8 mouse cellular contexts compared by ENCODE assay signal in the genomic region with DNA sequence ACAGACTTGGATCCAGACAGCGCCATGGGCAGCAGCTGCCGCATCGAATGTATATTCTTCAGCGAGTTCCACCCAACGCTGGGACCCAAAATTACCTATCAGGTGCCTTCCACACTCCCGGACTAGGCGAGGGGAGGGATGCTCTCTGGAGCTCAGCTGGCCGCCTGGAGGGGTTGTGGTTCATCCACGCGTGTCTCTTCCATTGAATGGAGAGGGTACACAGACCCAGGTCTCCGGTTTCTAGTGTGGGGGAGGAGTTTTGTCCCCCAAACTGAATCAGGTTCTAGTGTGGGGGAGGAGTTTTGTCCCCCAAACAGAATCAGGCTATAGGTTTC. TPM values are rescaled to one million over a fixed set of nuclear protein-coding genes. Genes with fewer than 3 reads are reported as not detected.
DNase-seq lines count a peak whose midpoint lies in the region; ATAC-seq and TF ChIP-seq lines count a peak whose summit lies in the region.

No protein-coding gene starts in this region.

- no peaks in the 10 kb centered on the region for H3K9me3 ChIP-seq in heart, embryonic 12.5 days (replicated peaks)
- H3K9me3 ChIP-seq in G1E (replicated peaks) = no peaks in the 10 kb centered on the region
- H3K9me3 ChIP-seq in hindbrain, embryonic 11.5 days (ENCODE audit: control insufficient read depth, low read length) = no peaks in the 10 kb centered on the region

- peaks cover 49% of the 10 kb centered on the region for H3K36me3 ChIP-seq in heart, embryonic 12.5 days
- H3K36me3 ChIP-seq in G1E (replicated peaks) = peaks cover 74% of the 10 kb centered on the region
- peaks cover 11% of the 10 kb centered on the region; the same call in 1 of the 2 replicates for H3K36me3 ChIP-seq in hindbrain, embryonic 11.5 days (ENCODE audit: control insufficient read depth, insufficient read depth, low read length)

- H3K4me1 ChIP-seq in heart, embryonic 12.5 days (replicated peaks) = peaks cover 28% of the 10 kb centered on the region
- H3K4me1 ChIP-seq in G1E (ENCODE audit: insufficient read depth, low read depth, low read length) = peaks cover 79% of the 10 kb centered on the region
- H3K4me1 ChIP-seq in hindbrain, embryonic 11.5 days (replicated peaks; ENCODE audit: control insufficient read depth, insufficient read depth, low read length) = peaks cover 12% of the 10 kb centered on the region

- no peak for TF ChIP-seq CTCF in G1E (IDR thresholded peaks at IDR 0.05; ENCODE audit: low read depth, low read length)

- peak overlapping the region; percentile 93 for H3K4me2 ChIP-seq in heart, embryonic 12.5 days
- H3K4me2 ChIP-seq in hindbrain, embryonic 11.5 days (replicated peaks; ENCODE audit: low read depth, low read length) = peak overlapping the region; percentile 62

- 2% methylated on average over 11 of the region's 11 CpGs for WGBS in heart, embryonic 12.5 days
- WGBS in hindbrain, embryonic 11.5 days = 3% methylated on average over 11 of the region's 11 CpGs

- peak overlapping the region; percentile 38; the same call in 1 of the 2 replicates for H3K27ac ChIP-seq in heart, embryonic 12.5 days (ENCODE audit: poor library complexity, severe bottlenecking)
- no peak overlapping the region for H3K27ac ChIP-seq in hindbrain, embryonic 11.5 days (ENCODE audit: low read depth, low read length)

- peak; percentile 5; the same call in 1 of the 2 replicates for ATAC-seq in heart, embryonic 12.5 days (ENCODE audit: insufficient number of reproducible peaks, low FRiP score)
- ATAC-seq in G1E (ENCODE audit: extremely low read depth, insufficient number of reproducible peaks, low FRiP score, poor library complexity, severe bottlenecking) = no peak
- ATAC-seq in hindbrain, embryonic 11.5 days (ENCODE audit: low FRiP score) = peak; percentile 56
- ATAC-seq in megakaryocyte-erythroid progenitor cell, adult 5-6 weeks (replicated peaks; ENCODE audit: low FRiP score, low TSS enrichment, poor library complexity, severe bottlenecking) = peak; percentile 6; the same call in 1 of the 2 replicates

- peak overlapping the region; percentile 74 for H3K4me3 ChIP-seq in heart, embryonic 12.5 days
- peak overlapping the region; percentile 79 for H3K4me3 ChIP-seq in G1E (ENCODE audit: low read depth, low read length)
- H3K4me3 ChIP-seq in hindbrain, embryonic 11.5 days (ENCODE audit: low read depth, low read length) = peak overlapping the region; percentile 60

- DNase-seq in heart, postnatal 14 days = no peak
- no peak for DNase-seq in G1E (ENCODE audit: low spot score)
- no peak for DNase-seq in hindbrain, embryonic 11.5 days (ENCODE audit: low spot score)
- DNase-seq in yolk sac, embryonic 10.5 days (ENCODE audit: low spot score) = no peak
- DNase-seq in layer of hippocampus, postnatal 10 days (ENCODE audit: low spot score in 2 of 2) = no peak
- no peak for DNase-seq in frontal cortex, postnatal 36 days (ENCODE audit: low spot score in 2 of 2)

- intact Hi-C loops in heart, postnatal 14 days (cut with DNase I) = loop anchor here (5.0 kb wide), 1 partner anchor 720 kb away; the partner anchor contains the start of gene Dcaf1

- peak overlapping the region; percentile 86 for H3K9ac ChIP-seq in heart, embryonic 12.5 days
- peak overlapping the region; percentile 61 for H3K9ac ChIP-seq in hindbrain, embryonic 11.5 days (ENCODE audit: low read depth, low read length)

- no peaks in the 10 kb centered on the region for H3K27me3 ChIP-seq in heart, embryonic 12.5 days (replicated peaks)
- H3K27me3 ChIP-seq in G1E (ENCODE audit: insufficient read depth, low read length) = no peaks in the 10 kb centered on the region
- H3K27me3 ChIP-seq in hindbrain, embryonic 11.5 days (ENCODE audit: control insufficient read depth, insufficient read depth, low read length) = no peaks in the 10 kb centered on the region

RNA-seq across cellular contexts. Expression of gene Nprl2, which starts 0.3 kb away (rescaled TPM):
- polyA plus RNA-seq in heart, embryonic 12.5 days (2016; fragmentation: Nextera tagmentation; extraction: Ambion mirVana) = 24.4 and 25.1 TPM in 2 replicates
- total RNA-seq in heart, postnatal 14 days (2021) = 10 to 100 TPM; 13.6 to 17.1 TPM
- total RNA-seq in G1E (2014; fragmentation: Nextera tagmentation) (16.3 and 22.6 TPM in 2 replicates), G1E (2017) (18.4 and 35.0 TPM in 2 replicates)
- 1.4 and 1.7 TPM in 2 replicates for polyA plus RNA-seq in G1E (2012)
- 46.2 and 46.5 TPM in 2 replicates for polyA plus RNA-seq in hindbrain, embryonic 11.5 days (2014; fragmentation: Nextera tagmentation; extraction: Ambion mirVana)
- total RNA-seq in megakaryocyte-erythroid progenitor cell, adult 5-6 weeks (2014; fragmentation: Nextera tagmentation) = 14.8 and 19.1 TPM in 2 replicates
- total RNA-seq in megakaryocyte-erythroid progenitor cell, adult 5-6 weeks (2017) = 7.5 and 8.7 TPM in 2 replicates
- 10 to 100 TPM; 31.1 to 33.1 TPM for total RNA-seq in layer of hippocampus, postnatal 10 days (2021)

RNA-seq across cellular contexts. Expression of gene Cyb561d2, which starts 0.3 kb away (rescaled TPM):
- polyA plus RNA-seq in heart, embryonic 12.5 days (2016; fragmentation: Nextera tagmentation; extraction: Ambion mirVana) = 16.6 and 18.4 TPM in 2 replicates
- total RNA-seq in heart, postnatal 14 days (2021) = 1 to 10 TPM; 3.4 to 4.9 TPM
- total RNA-seq in G1E (2014; fragmentation: Nextera tagmentation) = 1.9 TPM in 1 of 2 replicates, not detected in the other
- 23.1 and 30.2 TPM in 2 replicates for total RNA-seq in G1E (2017)
- 10.6 and 11.7 TPM in 2 replicates for polyA plus RNA-seq in G1E (2012)
- polyA plus RNA-seq in hindbrain, embryonic 11.5 days (2014; fragmentation: Nextera tagmentation; extraction: Ambion mirVana) = 19.6 and 21.2 TPM in 2 replicates
- total RNA-seq in megakaryocyte-erythroid progenitor cell, adult 5-6 weeks (2014; fragmentation: Nextera tagmentation) = 5.3 and 16.6 TPM in 2 replicates
- 14.5 and 15.0 TPM in 2 replicates for total RNA-seq in megakaryocyte-erythroid progenitor cell, adult 5-6 weeks (2017)
- 10 to 100 TPM; 17.7 to 19.5 TPM for total RNA-seq in layer of hippocampus, postnatal 10 days (2021)

RNA-seq across cellular contexts. Expression of gene Zmynd10, which starts 4.8 kb away (rescaled TPM):
- polyA plus RNA-seq in heart, embryonic 12.5 days (2016; fragmentation: Nextera tagmentation; extraction: Ambion mirVana) = 0.22 and 0.35 TPM in 2 replicates
- total RNA-seq in heart, postnatal 14 days (2021) = not detected
- total RNA-seq in G1E (2014; fragmentation: Nextera tagmentation) (1.1 TPM in 1 of 2 replicates, not detected in the other), G1E (2017) (6.2 and 7.3 TPM in 2 replicates)
- 1.1 TPM in 2 replicates for polyA plus RNA-seq in G1E (2012)
- 3.7 and 5.0 TPM in 2 replicates for polyA plus RNA-seq in hindbrain, embryonic 11.5 days (2014; fragmentation: Nextera tagmentation; extraction: Ambion mirVana)
- total RNA-seq in megakaryocyte-erythroid progenitor cell, adult 5-6 weeks (2014; fragmentation: Nextera tagmentation) = not detected in 2 replicates
- total RNA-seq in megakaryocyte-erythroid progenitor cell, adult 5-6 weeks (2017) = not detected in 2 replicates
- 1 to 10 TPM; 3.4 to 4.1 TPM for total RNA-seq in layer of hippocampus, postnatal 10 days (2021)

RNA-seq across cellular contexts. Expression of gene Tmem115, which starts 8.6 kb away (rescaled TPM):
- polyA plus RNA-seq in heart, embryonic 12.5 days (2016; fragmentation: Nextera tagmentation; extraction: Ambion mirVana) = 37.5 and 41.2 TPM in 2 replicates
- 10 to 100 TPM; 23.1 to 23.7 TPM for total RNA-seq in heart, postnatal 14 days (2021)
- 20.5 and 22.1 TPM in 2 replicates for total RNA-seq in G1E (2014; fragmentation: Nextera tagmentation)
- 16.6 and 18.0 TPM in 2 replicates for total RNA-seq in G1E (2017)
- 23.2 and 27.1 TPM in 2 replicates for polyA plus RNA-seq in G1E (2012)
- 38.8 and 46.5 TPM in 2 replicates for polyA plus RNA-seq in hindbrain, embryonic 11.5 days (2014; fragmentation: Nextera tagmentation; extraction: Ambion mirVana)
- total RNA-seq in megakaryocyte-erythroid progenitor cell, adult 5-6 weeks (2014; fragmentation: Nextera tagmentation) = 15.0 and 18.4 TPM in 2 replicates
- 13.3 and 15.7 TPM in 2 replicates for total RNA-seq in megakaryocyte-erythroid progenitor cell, adult 5-6 weeks (2017)
- 10 to 100 TPM; 33.2 to 33.3 TPM for total RNA-seq in layer of hippocampus, postnatal 10 days (2021)

RNA-seq across cellular contexts. Expression of gene Rassf1, which starts 9.0 kb away (rescaled TPM):
- 48.2 and 49.0 TPM in 2 replicates for polyA plus RNA-seq in heart, embryonic 12.5 days (2016; fragmentation: Nextera tagmentation; extraction: Ambion mirVana)
- 10 to 100 TPM; 23.6 to 24.5 TPM for total RNA-seq in heart, postnatal 14 days (2021)
- total RNA-seq in G1E (2014; fragmentation: Nextera tagmentation) (15.4 and 19.4 TPM in 2 replicates), G1E (2017) (29.5 and 35.4 TPM in 2 replicates)
- polyA plus RNA-seq in G1E (2012) = 10.7 and 12.1 TPM in 2 replicates
- polyA plus RNA-seq in hindbrain, embryonic 11.5 days (2014; fragmentation: Nextera tagmentation; extraction: Ambion mirVana) = 39.7 and 41.2 TPM in 2 replicates
- total RNA-seq in megakaryocyte-erythroid progenitor cell, adult 5-6 weeks (2014; fragmentation: Nextera tagmentation) = 24.6 and 29.3 TPM in 2 replicates
- total RNA-seq in megakaryocyte-erythroid progenitor cell, adult 5-6 weeks (2017) = 32.8 and 40.3 TPM in 2 replicates
- total RNA-seq in layer of hippocampus, postnatal 10 days (2021) = 10 to 100 TPM; 18.3 to 18.6 TPM
